Mouse (Mus musculus) G1E-ER4 (cell line): ENCODE results near the gene Pilra. TPM values are rescaled to one million over a fixed set of nuclear protein-coding genes. Genes with fewer than 3 reads are reported as not detected.

Source experiments
- GATA1 ChIP-seq: IDR thresholded peaks from one replicate; pipeline ENCODE4 v1.8.0; 2012; ENCODE audit warnings: low read length, inconsistent platforms
- polyA plus RNA-seq: library from polyadenylated mRNA; stranded (reverse); fragments of >175 nt; gene quantifications from 2 replicates; pipeline ENCODE4 v1.2.3, GENCODE M21; 2012

Gene Pilra
- polyA plus RNA-seq, 1 experiment: not detected

GRCm38 (mm10) chr5:137782776-137783522, 53.1 kb downstream of the Pilra start:
- TF ChIP-seq GATA1: no peak

GRCm38 (mm10) chr5:137781661-137782060, 54.4 kb downstream of the Pilra start:
- TF ChIP-seq GATA1: no peak

- no peak for TF ChIP-seq GATA1
These were observed 56.8 kb downstream of the Pilra start for GRCm38 (mm10) chr5:137779053-137779933.

GRCm38 (mm10) chr5:137778635-137779034, 57.4 kb downstream of the Pilra start, which contains the start of gene Ppp1r35:
Gene Ppp1r35, plus strand, starts transcription at chr5:137778849.
- no peak for TF ChIP-seq GATA1

GRCm38 (mm10) chr5:137777267-137777845, 58.7 kb downstream of the Pilra start:
- TF ChIP-seq GATA1: no peak

- TF ChIP-seq GATA1: no peak
These were observed 59.6 kb downstream of the Pilra start for GRCm38 (mm10) chr5:137776408-137776918.

GRCm38 (mm10) chr5:137775587-137776290, 60.3 kb downstream of the Pilra start:
- TF ChIP-seq GATA1: no peak

GRCm38 (mm10) chr5:137772755-137773154, 63.3 kb downstream of the Pilra start:
- TF ChIP-seq GATA1: peak; percentile 69

Other genes with a start within 250 kb of the Pilra start
- gene Mospd3, start 235.2 kb downstream of the Pilra start, polyA plus RNA-seq: 308 and 395 TPM in 2 replicates
- 0.11 and 0.23 TPM in 2 replicates for gene Pcolce, start 222.5 kb downstream of the Pilra start, polyA plus RNA-seq
- 0.05 TPM in 1 of 2 replicates, not detected in the other for gene Fbxo24, start 207.3 kb downstream of the Pilra start, polyA plus RNA-seq
- 176 and 198 TPM in 2 replicates for gene Lrch4, start 207.2 kb downstream of the Pilra start, polyA plus RNA-seq
- gene Gm20605, start 207.1 kb downstream of the Pilra start, polyA plus RNA-seq: 8.9 and 10.7 TPM in 2 replicates
- gene Sap25, start 194.9 kb downstream of the Pilra start, polyA plus RNA-seq: 28.9 and 39.0 TPM in 2 replicates
- gene Irs3, start 190.6 kb downstream of the Pilra start, polyA plus RNA-seq: 0.04 TPM in 2 replicates
- 108 and 112 TPM in 2 replicates for gene Agfg2, start 151.6 kb downstream of the Pilra start, polyA plus RNA-seq
- gene Nyap1, start 94.7 kb downstream of the Pilra start, polyA plus RNA-seq: 0.76 and 1.4 TPM in 2 replicates
- 440 and 451 TPM in 2 replicates for gene Tsc22d4, start 90.6 kb downstream of the Pilra start, polyA plus RNA-seq
- 111 and 138 TPM in 2 replicates for gene Ppp1r35, start 57.4 kb downstream of the Pilra start, polyA plus RNA-seq
- 154 and 190 TPM in 2 replicates for gene Mepce, start 48.6 kb downstream of the Pilra start, polyA plus RNA-seq
- 0.21 and 0.46 TPM in 2 replicates for gene Zcwpw1, start 48.5 kb downstream of the Pilra start, polyA plus RNA-seq
- not detected in 2 replicates for gene Pilrb1, start 21.8 kb upstream of the Pilra start, polyA plus RNA-seq
- 0.26 TPM in 1 of 2 replicates, not detected in the other for gene Pilrb2, start 35.5 kb upstream of the Pilra start, polyA plus RNA-seq
- gene Cyp3a13, start 85.3 kb upstream of the Pilra start, polyA plus RNA-seq: not detected in 2 replicates
- not detected in 2 replicates for gene Gjc3, start 126.8 kb upstream of the Pilra start, polyA plus RNA-seq
- gene Azgp1, start 145.2 kb upstream of the Pilra start, polyA plus RNA-seq: not detected in 2 replicates
- not detected in 2 replicates for gene Smok3a, start 185.0 kb upstream of the Pilra start, polyA plus RNA-seq
- not detected in 2 replicates for gene Smok3b, start 185.1 kb upstream of the Pilra start, polyA plus RNA-seq
- not detected in 2 replicates for gene Smok3c, start 216.9 kb upstream of the Pilra start, polyA plus RNA-seq
- 2.0 and 2.2 TPM in 2 replicates for gene Zkscan1, start 248.8 kb upstream of the Pilra start, polyA plus RNA-seq